Mouse (Mus musculus) heart, embryonic 13.5 days (tissue): ENCODE measurements around the gene Mettl7a1. TPM values are rescaled to one million over a fixed set of nuclear protein-coding genes. Genes with fewer than 3 reads are reported as not detected.
"Not testable (repeated sequence)": the region's sequence is repeated elsewhere in the genome, so short reads cannot be mapped to it uniquely, and the experiment has no call there.

Source experiments
- ATAC-seq: fragments of 200-750 bp; cut with Nextera tagmentation; 2 replicates; pipeline ENCODE4 v1.8.0; 2017; ENCODE audit warnings: moderate TSS enrichment; ENCODE audit not compliant: insufficient number of reproducible peaks, low FRiP score, low TSS enrichment; ENCODE audit errors: extremely low read depth
- H3K27ac ChIP-seq: fragments of 300-500 bp; sonication (generic); replicated peaks from 2 replicates; pipeline ENCODE4 v1.5.1; 2015; ENCODE audit warnings: moderate library complexity, mild to moderate bottlenecking, inconsistent platforms
- H3K27me3 ChIP-seq: fragments of 300-500 bp; sonication (generic); replicated peaks from 2 replicates; pipeline ENCODE4 v1.6.1; 2015; ENCODE audit warnings: mild to moderate bottlenecking, inconsistent platforms
- H3K36me3 ChIP-seq: fragments of 300-500 bp; sonication (generic); 2 replicates; pipeline ENCODE4 v1.6.1; 2015; ENCODE audit warnings: mild to moderate bottlenecking, inconsistent platforms
- H3K4me1 ChIP-seq: fragments of 300-500 bp; sonication (generic); 2 replicates; pipeline ENCODE4 v1.6.1; 2015; ENCODE audit warnings: inconsistent platforms
- H3K4me2 ChIP-seq: fragments of 300-500 bp; sonication (generic); 2 replicates; pipeline ENCODE4 v1.6.1; 2015; ENCODE audit warnings: inconsistent platforms, mild to moderate bottlenecking, moderate library complexity
- H3K4me3 ChIP-seq: fragments of 300-500 bp; sonication (generic); 2 replicates; pipeline ENCODE4 v1.5.1; 2015; ENCODE audit warnings: moderate library complexity, mild to moderate bottlenecking, inconsistent platforms
- H3K9ac ChIP-seq: fragments of 300-500 bp; sonication (generic); 2 replicates; pipeline ENCODE4 v1.6.1; 2015; ENCODE audit warnings: inconsistent platforms, mild to moderate bottlenecking, moderate library complexity
- H3K9me3 ChIP-seq: fragments of 300-500 bp; sonication (generic); 2 replicates; pipeline ENCODE4 v1.6.1; 2016; ENCODE audit warnings: inconsistent platforms
- WGBS: fragments of 180-500 bp; shearing (Covaris S2); methylation state at CpG from one replicate; pipeline ENCODE4 v1.1.7; 2015; ENCODE audit warnings: mixed read lengths; 5-methylcytosine and 5-hydroxymethylcytosine counted together
- polyA plus RNA-seq: library from polyadenylated mRNA; unstranded; fragments of >200 nt; fragmentation: Nextera tagmentation; extraction: Ambion mirVana; gene quantifications from 2 replicates; pipeline ENCODE4 v1.2.1, GENCODE M21; 2015

Mettl7a1 gene
- polyA plus RNA-seq, 1 experiment from 2014 or later: 3.3 TPM

GRCm38 (mm10) chr15:100349496-100349895, 45.6 kb downstream of the Mettl7a1 start:
- H3K4me2 ChIP-seq: no peak overlapping the region
- WGBS: 20% methylated on average over 2 of the region's 2 CpGs
- no peaks in the 10 kb centered on the region for H3K27me3 ChIP-seq
- no peaks in the 10 kb centered on the region for H3K9me3 ChIP-seq
- H3K4me3 ChIP-seq: no peak overlapping the region
- peak overlapping the region; percentile 48 for H3K27ac ChIP-seq
- no peaks in the 10 kb centered on the region for H3K36me3 ChIP-seq
- no peak overlapping the region for H3K9ac ChIP-seq
- no peak for ATAC-seq
- peaks cover 32% of the 10 kb centered on the region for H3K4me1 ChIP-seq

DNA sequence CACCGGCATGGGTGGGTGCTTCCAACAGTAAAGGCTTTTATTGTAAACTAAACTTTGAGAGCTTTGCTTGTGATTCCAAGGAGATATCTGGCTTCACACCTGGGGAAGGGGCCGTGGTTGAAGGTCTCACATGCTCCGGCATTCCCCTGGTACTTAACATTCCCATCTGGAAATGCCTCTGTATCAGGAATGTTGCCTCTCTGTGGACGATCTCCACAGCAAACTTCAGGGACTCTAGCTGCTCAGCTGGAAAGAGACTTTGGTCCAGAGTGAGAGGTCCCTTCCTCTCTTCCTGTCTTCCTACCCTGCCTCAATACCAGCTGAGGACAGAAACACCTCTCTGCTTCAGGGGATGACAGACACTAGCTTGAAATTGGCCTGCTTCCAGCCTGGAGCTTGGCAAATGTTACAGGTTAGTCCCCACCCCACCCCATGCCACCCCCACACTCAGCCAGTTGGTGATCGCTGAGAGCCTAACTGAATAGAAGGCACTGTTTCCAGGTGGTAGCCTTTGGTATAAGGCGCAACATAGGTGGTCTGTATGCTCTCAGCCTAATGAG, 47.6 kb downstream of the Mettl7a1 start:
- no peaks in the 10 kb centered on the region for H3K9me3 ChIP-seq
- H3K4me1 ChIP-seq: peaks cover 32% of the 10 kb centered on the region
- no peaks in the 10 kb centered on the region for H3K27me3 ChIP-seq
- H3K27ac ChIP-seq: peak overlapping the region; percentile 61
- H3K4me3 ChIP-seq: no peak overlapping the region
- peak overlapping the region; percentile 12; the same call in 1 of the 2 replicates for H3K4me2 ChIP-seq
- peak overlapping the region; percentile 40; the same call in 1 of the 2 replicates for H3K9ac ChIP-seq
- ATAC-seq: no peak
- H3K36me3 ChIP-seq: no peaks in the 10 kb centered on the region
- 39% methylated on average over 6 of the region's 6 CpGs for WGBS

GRCm38 (mm10) chr15:100352711-100353250, 48.8 kb downstream of the Mettl7a1 start, which contains the start of the genes Methig1 and Mettl7a2:
Gene Methig1, plus strand, starts transcription at chr15:100353149.
Gene Mettl7a2, plus strand, starts transcription at chr15:100353200.
- no peaks in the 10 kb centered on the region for H3K9me3 ChIP-seq
- no peak within 1 kb of the TSS for H3K4me3 ChIP-seq
- peaks cover 32% of the 10 kb centered on the region for H3K4me1 ChIP-seq
- ATAC-seq: no peak
- no peaks in the 10 kb centered on the region for H3K36me3 ChIP-seq
- 81% methylated on average over 10 of the region's 10 CpGs for WGBS
- H3K27ac ChIP-seq: no peak within 1 kb of the TSS
- no peak within 1 kb of the TSS for H3K4me2 ChIP-seq
- no peak within 1 kb of the TSS for H3K9ac ChIP-seq
- no peaks in the 10 kb centered on the region for H3K27me3 ChIP-seq

DNA sequence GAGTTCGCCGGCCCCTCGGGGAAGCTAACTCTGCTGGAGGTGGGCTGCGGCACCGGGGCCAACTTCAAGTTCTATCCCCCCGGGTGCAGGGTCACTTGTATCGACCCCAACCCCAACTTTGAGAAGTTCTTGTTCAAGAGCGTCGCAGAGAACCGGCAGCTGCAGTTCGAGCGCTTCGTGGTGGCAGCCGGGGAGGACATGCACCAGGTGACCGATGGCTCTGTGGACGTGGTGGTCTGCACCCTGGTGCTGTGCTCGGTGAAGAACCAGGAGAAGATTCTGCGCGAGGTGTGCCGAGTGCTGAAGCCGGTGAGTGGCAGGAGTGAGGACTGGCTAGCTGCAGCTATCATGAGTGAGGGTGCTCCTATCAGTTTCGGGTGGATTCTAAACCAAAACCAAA, 49.5 kb downstream of the Mettl7a1 start:
- not testable (repeated sequence) for H3K27ac ChIP-seq, H3K9ac ChIP-seq, H3K9me3 ChIP-seq, H3K4me3 ChIP-seq, ATAC-seq, H3K27me3 ChIP-seq, H3K4me2 ChIP-seq, H3K36me3 ChIP-seq
- 80% methylated on average over 22 of the region's 22 CpGs for WGBS
- peaks cover 32% of the 10 kb centered on the region for H3K4me1 ChIP-seq

DNA sequence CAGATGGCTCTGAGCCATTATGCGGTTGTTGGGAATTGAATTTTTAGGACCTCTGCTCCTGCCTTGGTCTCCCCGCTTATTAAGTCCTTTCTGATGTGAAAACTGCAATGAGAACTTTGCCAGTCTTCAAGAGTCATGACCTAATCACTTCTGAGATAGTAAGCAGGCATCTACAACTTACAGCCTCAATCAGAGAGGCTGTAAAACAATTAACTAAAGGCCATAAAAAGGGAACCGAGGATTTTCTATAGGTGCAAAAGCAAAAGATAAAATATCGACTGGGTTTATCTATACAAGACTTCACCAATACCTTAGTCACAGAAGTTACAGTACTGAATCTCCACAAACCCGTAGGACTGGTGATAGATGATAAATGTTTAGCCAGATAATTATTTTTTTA, 51.9 kb downstream of the Mettl7a1 start:
- ATAC-seq: no peak
- H3K4me3 ChIP-seq: no peak overlapping the region
- no peak overlapping the region for H3K9ac ChIP-seq
- peaks cover 14% of the 10 kb centered on the region for H3K4me1 ChIP-seq
- H3K9me3 ChIP-seq: no peaks in the 10 kb centered on the region
- WGBS: 78% methylated on average over 5 of the region's 5 CpGs
- H3K4me2 ChIP-seq: no peak overlapping the region
- no peaks in the 10 kb centered on the region for H3K27me3 ChIP-seq
- H3K27ac ChIP-seq: no peak overlapping the region
- H3K36me3 ChIP-seq: no peaks in the 10 kb centered on the region

- H3K4me3 ChIP-seq: no peak within 1 kb of the TSS
- no peak within 1 kb of the TSS for H3K4me2 ChIP-seq
- no peak for ATAC-seq
- H3K36me3 ChIP-seq: no peaks in the 10 kb centered on the region
- no peak within 1 kb of the TSS for H3K9ac ChIP-seq
- H3K4me1 ChIP-seq: no peaks in the 10 kb centered on the region
- 74% methylated on average over 7 of the region's 7 CpGs for WGBS
- H3K9me3 ChIP-seq: no peaks in the 10 kb centered on the region
- H3K27ac ChIP-seq: no peak within 1 kb of the TSS
- H3K27me3 ChIP-seq: no peaks in the 10 kb centered on the region
These were observed 60.3 kb downstream of the Mettl7a1 start, which contains the start of gene Higd1c for GRCm38 (mm10) chr15:100364242-100364641. Gene Higd1c, plus strand, starts transcription at chr15:100364542.

DNA sequence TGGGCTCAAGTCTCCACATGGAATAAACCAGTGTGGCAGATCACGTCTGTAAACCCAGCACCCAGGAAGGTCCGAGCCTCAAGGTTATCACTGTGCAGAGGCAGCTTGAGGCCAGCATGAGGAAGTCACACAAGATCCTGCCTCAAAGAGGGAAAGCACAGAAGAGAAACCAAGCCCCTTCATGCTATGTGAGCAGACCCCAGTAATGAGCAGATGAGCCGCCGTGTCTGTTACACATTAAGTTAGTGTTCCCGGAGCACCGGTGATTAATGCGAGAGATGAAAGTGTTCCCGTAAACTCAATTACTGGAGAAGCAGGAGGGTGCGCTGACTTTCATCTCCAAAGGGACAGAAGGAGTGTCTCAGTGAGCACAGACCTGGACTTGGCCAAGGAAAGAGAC, 62.0 kb downstream of the Mettl7a1 start:
- H3K4me1 ChIP-seq, H3K9ac ChIP-seq, H3K4me3 ChIP-seq, H3K9me3 ChIP-seq, ATAC-seq, H3K27me3 ChIP-seq, H3K36me3 ChIP-seq, H3K4me2 ChIP-seq, H3K27ac ChIP-seq: not testable (repeated sequence)
- 82% methylated on average over 9 of the region's 9 CpGs for WGBS

DNA sequence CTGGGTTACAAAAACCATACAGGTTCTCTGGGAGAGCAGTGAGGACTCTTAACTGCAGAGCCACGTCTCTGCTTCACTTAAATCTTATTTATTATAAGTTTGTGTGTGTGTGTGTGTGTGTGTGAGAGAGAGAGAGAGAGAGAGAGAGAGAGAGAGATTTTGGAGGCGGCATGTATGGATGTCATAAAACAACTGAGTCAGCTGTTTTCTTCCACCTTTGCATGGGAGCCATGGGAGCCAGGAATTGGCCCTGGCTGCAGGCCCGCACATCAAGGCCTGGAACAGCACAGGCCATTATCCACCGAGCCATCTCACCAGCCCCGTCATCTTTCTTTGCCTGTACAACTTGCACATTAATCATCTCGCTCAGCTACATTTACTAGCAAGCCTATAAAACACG, 63.2 kb downstream of the Mettl7a1 start:
- no peaks in the 10 kb centered on the region for H3K36me3 ChIP-seq
- H3K27me3 ChIP-seq: no peaks in the 10 kb centered on the region
- 77% methylated on average over 7 of the region's 7 CpGs for WGBS
- no peak overlapping the region for H3K9ac ChIP-seq
- H3K4me1 ChIP-seq: no peaks in the 10 kb centered on the region
- no peak for ATAC-seq
- no peak overlapping the region for H3K27ac ChIP-seq
- H3K9me3 ChIP-seq: no peaks in the 10 kb centered on the region
- H3K4me3 ChIP-seq: no peak overlapping the region
- no peak overlapping the region for H3K4me2 ChIP-seq

DNA sequence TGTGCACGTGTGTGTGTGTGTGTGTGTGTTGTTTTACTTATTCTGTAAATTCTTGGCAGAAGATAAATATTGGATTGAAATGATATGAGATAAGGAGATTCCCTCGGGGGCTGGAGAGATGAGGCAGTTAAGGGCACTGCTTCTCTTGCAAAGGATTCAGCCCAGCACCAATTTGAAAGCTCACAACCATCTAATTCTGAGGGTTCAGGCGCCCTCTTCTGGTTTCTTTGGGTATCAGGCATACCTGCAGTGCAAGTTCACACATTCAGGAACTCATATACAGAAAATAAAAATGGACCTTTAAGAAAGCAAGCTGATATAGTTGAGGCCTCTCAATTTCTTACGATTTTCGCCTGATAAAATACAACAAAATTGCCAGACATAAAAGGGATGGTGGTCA, 71.1 kb downstream of the Mettl7a1 start:
- H3K4me2 ChIP-seq: no peak overlapping the region
- H3K4me3 ChIP-seq: no peak overlapping the region
- WGBS: 33% methylated on average over 5 of the region's 5 CpGs
- H3K9me3 ChIP-seq: peaks cover 14% of the 10 kb centered on the region; the same call in 1 of the 2 replicates
- no peaks in the 10 kb centered on the region for H3K4me1 ChIP-seq
- no peak for ATAC-seq
- H3K27ac ChIP-seq: no peak overlapping the region
- H3K36me3 ChIP-seq: no peaks in the 10 kb centered on the region
- no peaks in the 10 kb centered on the region for H3K27me3 ChIP-seq
- no peak overlapping the region for H3K9ac ChIP-seq

DNA sequence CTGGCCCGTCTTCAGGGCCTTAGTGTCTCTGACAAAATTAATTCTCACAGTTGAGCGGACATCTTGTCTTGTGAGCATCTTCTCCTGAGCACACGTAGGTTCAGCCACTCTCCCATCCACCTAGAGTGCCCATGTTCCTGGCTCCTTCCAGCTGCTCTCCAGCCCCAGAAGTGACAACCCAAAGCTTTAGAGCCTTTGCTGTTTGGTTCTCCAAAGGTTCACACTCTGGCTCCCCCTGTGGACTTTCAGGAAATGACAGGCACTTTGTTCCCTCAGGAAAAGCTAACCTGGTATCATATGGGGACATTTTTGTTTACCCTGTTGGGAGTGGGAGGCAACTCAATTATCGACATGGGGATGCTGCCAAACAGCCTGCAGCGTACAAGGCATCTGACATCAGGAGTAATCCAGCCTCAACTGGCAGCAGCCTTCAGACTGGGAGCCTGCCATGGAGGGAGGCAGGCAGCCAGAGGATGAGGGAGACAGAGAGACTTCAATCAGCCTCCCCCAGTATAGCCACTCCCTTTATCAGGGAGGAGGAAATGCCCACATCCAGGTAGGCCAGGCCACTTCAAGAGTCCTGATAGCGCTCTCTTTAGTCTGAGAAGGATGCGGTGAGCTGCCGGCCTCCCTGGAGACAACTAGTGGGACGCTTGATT, 74.0 kb downstream of the Mettl7a1 start:
- H3K9ac ChIP-seq, ATAC-seq: not testable (repeated sequence)
- WGBS: 31% methylated on average over 4 of the region's 9 CpGs

More for the DNA sequence above, 74.0 kb downstream of the Mettl7a1 start:
- not testable (repeated sequence) for H3K27ac ChIP-seq, H3K4me1 ChIP-seq, H3K36me3 ChIP-seq, H3K4me3 ChIP-seq, H3K27me3 ChIP-seq, H3K4me2 ChIP-seq
- H3K9me3 ChIP-seq: peaks cover 13% of the 10 kb centered on the region; the same call in 1 of the 2 replicates
